Mouse (Mus musculus) MN1 (cell line): ENCODE results near the gene Lrrc1.

Experiments
- DNase-seq: peaks from one replicate; pipeline ENCODE4 v3.0.0-alpha.2; 2016; ENCODE audit warnings: low spot score

The Lrrc1 gene

GRCm38 (mm10) chr9:77385611-77386010 lies 159.1 kb downstream of the Lrrc1 start:
- no peak for DNase-seq

GRCm38 (mm10) chr9:77384651-77385050 lies 160.0 kb downstream of the Lrrc1 start:
- no peak for DNase-seq

DNA sequence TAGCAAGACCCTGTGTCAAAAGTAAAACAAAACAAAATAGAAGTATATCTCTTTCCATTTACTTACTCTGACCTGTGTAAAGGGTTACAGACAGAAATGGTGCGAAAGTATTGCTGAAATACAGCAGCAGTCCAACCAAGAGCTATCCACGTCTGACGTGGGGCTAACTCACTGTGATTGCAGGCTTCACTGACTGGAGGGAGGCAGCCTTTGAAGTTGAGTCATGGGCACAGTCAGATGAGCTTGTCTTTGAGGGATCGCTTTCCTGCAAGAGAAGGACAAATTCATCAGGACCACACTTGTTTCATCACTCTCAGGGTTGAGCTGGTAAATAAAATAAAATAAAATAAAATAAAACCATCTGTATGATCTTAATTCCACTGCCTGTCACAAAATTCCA lies 160.7 kb downstream of the Lrrc1 start:
- no peak for DNase-seq

GRCm38 (mm10) chr9:77382514-77382913 lies 162.2 kb downstream of the Lrrc1 start:
- DNase-seq, result no peak

DNA sequence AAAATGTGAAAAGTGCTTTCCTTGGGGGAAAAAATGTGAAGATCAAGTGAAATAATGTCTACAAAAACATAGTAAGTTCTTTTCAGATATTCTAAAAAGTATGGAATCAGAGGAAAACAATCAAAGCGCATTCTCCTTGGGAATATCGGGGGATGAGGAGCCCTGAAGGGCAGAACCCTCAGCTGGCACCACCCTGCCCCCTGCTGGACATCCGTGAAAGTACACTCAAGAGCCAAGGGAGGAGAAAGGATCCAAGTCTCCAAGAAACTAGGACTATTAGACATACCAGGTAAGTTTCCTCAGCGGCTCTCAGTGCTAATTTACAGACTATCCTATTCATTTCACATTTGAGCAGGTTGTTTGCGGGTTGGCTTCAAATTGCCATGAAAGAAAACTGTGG lies 163.1 kb downstream of the Lrrc1 start:
- peak; percentile 41 for DNase-seq
